29 mouse cellular contexts compared by ENCODE assay signal in genomic region chr3:27924037-27924436, GRCm38 (mm10). TPM values are rescaled to one million over a fixed set of nuclear protein-coding genes. Genes with fewer than 3 reads are reported as not detected.
"Had no signal": no experiment of that assay in that cellular context is flagged by ENCODE, and none has a peak within 500 bp of the region (broad histone marks: within the 10 kb centered on the region; RNA-seq: fewer than 3 reads in every experiment).

No protein-coding gene starts in this region.

- H3K27me3 ChIP-seq: heart, embryonic 13.5 days; heart, embryonic 15.5 days; hindbrain, embryonic 13.5 days; hindbrain, embryonic 15.5 days; kidney, embryonic 15.5 days; limb, embryonic 13.5 days; limb, embryonic 15.5 days had no signal

- H3K27ac ChIP-seq: heart, adult 2 months; heart, embryonic 13.5 days; heart, embryonic 15.5 days; hindbrain, embryonic 13.5 days; hindbrain, embryonic 15.5 days; hindbrain, postnatal 0 days; kidney, embryonic 15.5 days; kidney, postnatal 0 days; limb, embryonic 13.5 days; limb, embryonic 15.5 days had no signal

- H3K4me2 ChIP-seq: heart, embryonic 11.5 days; heart, embryonic 13.5 days; heart, embryonic 15.5 days; hindbrain, embryonic 13.5 days; hindbrain, embryonic 15.5 days; kidney, embryonic 15.5 days; limb, embryonic 13.5 days; limb, embryonic 15.5 days had no signal

- H3K9ac ChIP-seq: forebrain, postnatal 0 days; heart, embryonic 13.5 days; heart, embryonic 15.5 days; hindbrain, embryonic 13.5 days; hindbrain, embryonic 15.5 days; kidney, embryonic 15.5 days; limb, embryonic 13.5 days; limb, embryonic 15.5 days had no signal

- H3K4me1 ChIP-seq: heart, embryonic 13.5 days; heart, embryonic 15.5 days; hindbrain, embryonic 13.5 days; hindbrain, embryonic 15.5 days; kidney, embryonic 15.5 days; limb, embryonic 13.5 days; limb, embryonic 15.5 days had no signal

- H3K9me3 ChIP-seq: heart, embryonic 15.5 days; hindbrain, embryonic 15.5 days; limb, embryonic 15.5 days had no signal

- ATAC-seq: forebrain, postnatal 0 days; hindbrain, postnatal 0 days; intestine, embryonic 16.5 days had no signal

- H3K4me3 ChIP-seq: heart, adult 2 months; heart, embryonic 13.5 days; heart, embryonic 15.5 days; hindbrain, embryonic 13.5 days; hindbrain, embryonic 15.5 days; kidney, embryonic 15.5 days; limb, embryonic 13.5 days; limb, embryonic 15.5 days had no signal

- DNase-seq: forebrain, postnatal 0 days; gastrocnemius, postnatal 14 days; gastrocnemius, postnatal 36 days; heart, postnatal 14 days; heart, postnatal 36 days; kidney, adult 11 months; kidney, adult 2 months; kidney, adult 9 months; kidney, postnatal 14 days; kidney, postnatal 36 days; layer of hippocampus, adult 9-11 months; layer of hippocampus, postnatal 36 days; left cerebral cortex, postnatal 4 days had no signal

- H3K36me3 ChIP-seq: heart, embryonic 13.5 days; heart, embryonic 15.5 days; hindbrain, embryonic 13.5 days; hindbrain, embryonic 15.5 days; kidney, embryonic 15.5 days; limb, embryonic 13.5 days; limb, embryonic 15.5 days had no signal

RNA-seq across cellular contexts. Expression of gene Tmem212, which starts 27.9 kb away (rescaled TPM):
- polyA plus RNA-seq: heart, embryonic 11.5 days; heart, embryonic 13.5 days; heart, embryonic 15.5 days; heart, postnatal 0 days; hindbrain, embryonic 11.5 days; hindbrain, embryonic 13.5 days; hindbrain, embryonic 15.5 days; intestine, embryonic 16.5 days; kidney, adult 2 months; kidney, embryonic 15.5 days; large intestine, adult 2 months; limb, embryonic 11.5 days; limb, embryonic 13.5 days; limb, embryonic 15.5 days had no signal
